Mouse (Mus musculus) neural tube, embryonic 11.5 days (tissue): Measurements from ENCODE around the gene Srd5a2. TPM values are rescaled to one million over a fixed set of nuclear protein-coding genes. Genes with fewer than 3 reads are reported as not detected.

Experiments
- ATAC-seq: fragments of 200-750 bp; cut with Nextera tagmentation; 2 replicates; pipeline ENCODE4 v1.8.0; 2017; ENCODE audit warnings: moderate number of reproducible peaks, mild to moderate bottlenecking, moderate TSS enrichment, moderate library complexity; ENCODE audit not compliant: insufficient read depth, low FRiP score, low TSS enrichment
- DNase-seq: peaks from one replicate; pipeline ENCODE4 v3.0.0-alpha.2; 2015; ENCODE audit warnings: low spot score
- H3K27ac ChIP-seq: fragments of 300-500 bp; sonication (generic); 2 replicates; pipeline ENCODE4 v1.5.1; 2014; ENCODE audit warnings: low read depth, mild to moderate bottlenecking, low read length
- H3K27me3 ChIP-seq: fragments of 300-500 bp; sonication (generic); 2 replicates; pipeline ENCODE4 v1.6.1; 2014; ENCODE audit warnings: mild to moderate bottlenecking, low read length, mixed read lengths; ENCODE audit not compliant: control insufficient read depth, insufficient read depth
- H3K36me3 ChIP-seq: fragments of 300-500 bp; sonication (generic); 2 replicates; pipeline ENCODE4 v1.6.1; 2014; ENCODE audit warnings: mild to moderate bottlenecking, low read length, moderate library complexity, mixed read lengths; ENCODE audit not compliant: control insufficient read depth, insufficient read depth
- H3K4me1 ChIP-seq: fragments of 300-500 bp; sonication (generic); 2 replicates; pipeline ENCODE4 v1.6.1; 2014; ENCODE audit warnings: low read length, mixed read lengths; ENCODE audit not compliant: control insufficient read depth, insufficient read depth
- H3K4me2 ChIP-seq: fragments of 300-500 bp; sonication (generic); 2 replicates; pipeline ENCODE4 v1.6.1; 2014; ENCODE audit warnings: low read depth, mild to moderate bottlenecking, moderate library complexity
- H3K4me3 ChIP-seq: fragments of 300-500 bp; sonication (generic); 2 replicates; pipeline ENCODE4 v1.5.1; 2014; ENCODE audit warnings: low read depth, low read length
- H3K9ac ChIP-seq: fragments of 300-500 bp; sonication (generic); 2 replicates; pipeline ENCODE4 v1.6.1; 2014; ENCODE audit warnings: mild to moderate bottlenecking, low read length
- H3K9me3 ChIP-seq: fragments of 300-500 bp; sonication (generic); 2 replicates; pipeline ENCODE4 v1.6.1; 2016; ENCODE audit warnings: low read length; ENCODE audit not compliant: control insufficient read depth
- WGBS: fragments of 180-500 bp; shearing (Covaris S2); extraction: QIAGEN DNeasy Blood & Tissue Kit; methylation state at CpG from one replicate; pipeline ENCODE4 v1.1.7; 2014; 5-methylcytosine and 5-hydroxymethylcytosine counted together
- polyA plus RNA-seq: library from polyadenylated mRNA; unstranded; fragments of >200 nt; fragmentation: Nextera tagmentation; extraction: Ambion mirVana; gene quantifications from 2 replicates; pipeline ENCODE4 v1.2.1, GENCODE M21; 2014

The Srd5a2 gene
- polyA plus RNA-seq, 1 experiment from 2014 or later, result 0.61 TPM

DNA sequence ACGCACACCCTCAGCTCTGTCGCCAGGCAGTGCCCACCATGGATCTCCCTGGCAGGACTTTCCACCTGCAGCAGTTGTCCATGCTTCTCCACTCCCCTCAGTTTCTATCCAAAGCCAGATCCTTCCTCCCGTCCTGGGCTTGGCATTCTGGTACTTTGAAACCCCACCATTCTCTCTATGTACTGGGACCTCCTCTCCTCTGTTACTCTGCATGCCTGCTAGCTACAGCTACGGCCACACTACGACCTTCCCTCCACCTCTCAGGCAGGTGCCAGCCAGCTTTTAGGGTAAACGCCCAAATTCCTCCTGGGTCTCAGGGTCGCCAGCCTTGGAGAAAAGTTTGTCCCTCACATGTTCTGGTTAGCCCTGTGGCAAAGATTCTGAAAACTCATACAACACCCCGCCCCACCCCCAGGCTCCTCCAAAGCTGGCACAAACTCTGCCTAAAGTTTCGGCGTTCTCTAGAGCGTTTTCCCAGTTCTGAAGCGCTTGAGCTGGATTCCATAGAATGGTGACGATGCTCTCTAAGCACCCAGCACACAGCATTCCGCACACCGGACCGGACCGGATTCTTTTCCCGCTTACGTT lies 607 bp upstream of the Srd5a2 start:
- ATAC-seq, result no peak
- 3% methylated on average over 19 of the region's 19 CpGs for WGBS
- Histone ChIP-seq H3K36me3 (no peaks in the 10 kb centered on the region), H3K4me3 (peak overlapping the region; percentile 20; the same call in 1 of the 2 replicates), H3K27ac (no peak overlapping the region), H3K27me3 (peaks cover 27% of the 10 kb centered on the region), H3K4me1 (no peaks in the 10 kb centered on the region), H3K9me3 (no peaks in the 10 kb centered on the region), H3K4me2 (no peak overlapping the region), H3K9ac (no peak overlapping the region)
- DNase-seq, result no peak

GRCm38 (mm10) chr17:74043754-74044153 lies 4.0 kb downstream of the Srd5a2 start:
- no peak for DNase-seq
- 73% methylated on average over 4 of the region's 4 CpGs for WGBS
- H3K4me2 ChIP-seq, result no peak overlapping the region
- H3K36me3 ChIP-seq, result no peaks in the 10 kb centered on the region
- H3K27ac ChIP-seq, result no peak overlapping the region
- no peaks in the 10 kb centered on the region for H3K9me3 ChIP-seq
- no peak overlapping the region for H3K9ac ChIP-seq
- no peak for ATAC-seq
- H3K4me1 ChIP-seq, result no peaks in the 10 kb centered on the region
- peaks cover 22% of the 10 kb centered on the region for H3K27me3 ChIP-seq
- no peak overlapping the region for H3K4me3 ChIP-seq

DNA sequence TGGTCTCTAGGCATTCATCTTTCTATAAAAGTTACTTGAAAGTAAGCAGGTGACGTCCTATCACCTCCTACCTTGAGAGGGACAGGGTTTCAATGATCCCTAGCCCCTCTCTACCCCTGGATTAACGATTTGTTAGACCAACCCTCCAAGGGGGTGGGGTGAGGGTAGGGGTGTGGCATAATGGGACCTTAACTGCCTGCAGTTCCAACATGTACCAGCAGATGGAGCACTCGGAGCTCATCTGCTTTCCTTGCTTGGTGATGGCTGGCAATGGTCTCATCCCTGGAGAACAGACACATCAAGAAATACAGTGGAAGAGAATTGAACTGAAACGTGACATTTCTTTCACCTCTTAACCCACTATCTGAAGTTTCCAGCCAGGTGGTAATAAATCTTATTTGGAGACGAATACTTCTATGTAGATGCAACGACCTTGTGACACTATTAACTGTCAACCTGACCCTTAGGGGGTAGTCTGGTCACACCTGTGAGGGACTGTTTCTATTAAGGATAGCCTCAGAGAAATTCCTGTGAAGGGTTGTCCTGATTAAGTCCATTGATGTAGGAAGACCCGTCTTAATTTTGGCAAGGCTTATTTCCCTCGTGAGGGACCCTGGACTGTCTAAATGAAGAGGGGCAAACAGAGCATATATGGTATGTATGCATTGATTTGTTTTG lies 27.1 kb downstream of the Srd5a2 start:
- no peaks in the 10 kb centered on the region for H3K36me3 ChIP-seq
- ATAC-seq (peak; percentile 80), DNase-seq (peak; percentile 86)
- H3K4me1 ChIP-seq, result no peaks in the 10 kb centered on the region
- H3K9ac ChIP-seq, result no peak overlapping the region
- H3K27me3 ChIP-seq, result no peaks in the 10 kb centered on the region
- H3K9me3 ChIP-seq, result no peaks in the 10 kb centered on the region
- no peak overlapping the region for H3K4me3 ChIP-seq
- H3K27ac ChIP-seq, result no peak overlapping the region
- H3K4me2 ChIP-seq, result no peak overlapping the region
- WGBS, result 40% methylated on average over 8 of the region's 8 CpGs

DNA sequence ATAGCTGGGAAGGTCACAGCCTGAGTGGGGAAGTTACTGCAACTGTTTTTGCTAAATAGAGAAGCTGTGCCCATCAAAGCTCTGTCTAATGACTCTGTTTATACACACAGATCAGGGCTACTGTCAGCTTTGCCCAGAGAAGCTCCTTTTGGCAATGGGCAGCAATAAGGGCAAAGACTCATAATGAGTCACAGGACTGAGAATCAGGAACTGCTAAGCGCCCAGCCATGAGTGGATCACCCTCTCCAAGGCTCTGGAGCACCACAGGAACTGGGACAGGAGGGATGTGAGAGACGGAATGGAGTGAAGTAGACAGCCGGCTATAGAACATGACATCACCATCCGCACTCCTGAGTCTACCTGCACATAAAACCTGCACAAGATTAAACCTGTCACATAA lies 29.4 kb downstream of the Srd5a2 start:
- WGBS, result 85% methylated on average over 4 of the region's 4 CpGs
- Histone ChIP-seq H3K9me3 (no peaks in the 10 kb centered on the region), H3K4me3 (no peak overlapping the region), H3K36me3 (no peaks in the 10 kb centered on the region), H3K4me1 (no peaks in the 10 kb centered on the region), H3K4me2 (no peak overlapping the region), H3K9ac (no peak overlapping the region), H3K27me3 (no peaks in the 10 kb centered on the region), H3K27ac (no peak overlapping the region)
- ATAC-seq (no peak), DNase-seq (no peak)

DNA sequence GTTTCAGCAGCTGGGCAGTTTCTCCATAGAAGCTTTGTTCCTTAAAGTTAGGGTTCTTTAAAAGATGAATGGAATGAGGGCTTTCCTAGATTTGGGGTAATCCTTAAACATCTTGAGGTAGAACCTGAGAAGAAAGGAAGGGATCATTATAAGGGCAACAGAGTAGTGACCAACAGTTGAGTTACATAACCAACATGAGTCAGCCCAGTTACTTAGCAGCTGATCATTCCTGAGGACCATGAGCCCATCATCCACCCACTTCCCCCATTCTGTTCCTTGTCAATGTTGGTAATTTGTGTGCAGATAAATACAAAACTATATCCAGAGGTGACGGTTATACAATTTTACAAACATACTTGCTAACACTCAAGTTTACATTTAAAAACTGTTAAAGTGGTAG lies 30.1 kb downstream of the Srd5a2 start:
- no peak for ATAC-seq
- no peak for DNase-seq
- WGBS, result 96% methylated on average over 1 of the region's 1 CpGs
- H3K9me3 ChIP-seq, result no peaks in the 10 kb centered on the region
- H3K36me3 ChIP-seq, result no peaks in the 10 kb centered on the region
- H3K9ac ChIP-seq, result no peak overlapping the region
- H3K4me2 ChIP-seq, result no peak overlapping the region
- no peak overlapping the region for H3K4me3 ChIP-seq
- no peaks in the 10 kb centered on the region for H3K4me1 ChIP-seq
- H3K27me3 ChIP-seq, result no peaks in the 10 kb centered on the region
- H3K27ac ChIP-seq, result no peak overlapping the region

DNA sequence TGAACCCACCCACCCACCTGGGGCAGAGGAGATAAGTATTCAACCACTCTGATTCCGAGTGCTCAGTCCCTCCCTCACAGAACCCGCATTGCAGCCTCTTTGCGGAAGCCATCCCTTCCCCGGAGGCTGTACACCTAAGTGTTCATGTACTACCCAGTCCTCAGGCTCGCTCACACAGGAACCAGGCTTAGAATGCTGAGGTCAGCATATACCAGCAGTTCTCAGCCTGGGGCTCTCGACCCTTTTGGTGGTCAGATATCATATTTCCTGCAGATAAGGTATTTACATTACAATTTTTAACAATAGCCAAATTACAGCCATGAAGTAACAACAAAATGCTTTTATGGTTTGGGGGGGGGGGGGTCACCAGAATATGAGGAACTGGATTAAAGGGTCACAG lies 32.6 kb downstream of the Srd5a2 start:
- H3K4me1 ChIP-seq, result no peaks in the 10 kb centered on the region
- ATAC-seq (no peak), DNase-seq (no peak)
- H3K4me2 ChIP-seq, result no peak overlapping the region
- H3K27me3 ChIP-seq, result no peaks in the 10 kb centered on the region
- H3K9me3 ChIP-seq, result no peaks in the 10 kb centered on the region
- no peak overlapping the region for H3K9ac ChIP-seq
- no peak overlapping the region for H3K27ac ChIP-seq
- 79% methylated on average over 6 of the region's 6 CpGs for WGBS
- no peaks in the 10 kb centered on the region for H3K36me3 ChIP-seq
- H3K4me3 ChIP-seq, result no peak overlapping the region

GRCm38 (mm10) chr17:74008680-74009079 lies 39.0 kb downstream of the Srd5a2 start:
- H3K4me2 ChIP-seq, result no peak overlapping the region
- H3K36me3 ChIP-seq, result no peaks in the 10 kb centered on the region
- 58% methylated on average over 4 of the region's 4 CpGs for WGBS
- no peak for DNase-seq
- H3K4me1 ChIP-seq, result no peaks in the 10 kb centered on the region
- H3K27ac ChIP-seq, result no peak overlapping the region
- no peaks in the 10 kb centered on the region for H3K27me3 ChIP-seq
- no peak overlapping the region for H3K4me3 ChIP-seq
- no peak for ATAC-seq
- no peak overlapping the region for H3K9ac ChIP-seq
- H3K9me3 ChIP-seq, result no peaks in the 10 kb centered on the region

DNA sequence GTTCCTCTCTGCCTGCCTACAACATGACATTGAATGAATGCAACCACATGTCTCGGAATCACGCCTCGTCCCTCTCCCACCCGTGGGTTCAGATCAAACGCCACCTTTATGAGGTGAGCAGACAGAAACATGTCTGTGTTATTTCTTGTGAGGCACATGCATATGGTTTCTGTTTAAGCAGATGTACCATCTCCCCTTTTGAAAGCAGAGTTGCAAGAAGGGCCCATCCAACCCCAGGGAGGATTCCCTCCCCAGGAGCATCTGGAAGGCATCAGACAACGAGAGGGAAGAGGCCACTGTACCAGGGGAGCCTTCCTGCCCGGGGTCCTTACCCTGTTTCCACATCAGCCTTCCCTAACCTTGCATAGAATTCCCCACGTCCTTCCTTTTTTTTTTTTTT lies 40.7 kb downstream of the Srd5a2 start:
- no peaks in the 10 kb centered on the region for H3K4me1 ChIP-seq
- ATAC-seq (no peak), DNase-seq (no peak)
- no peak overlapping the region for H3K4me3 ChIP-seq
- H3K36me3 ChIP-seq, result no peaks in the 10 kb centered on the region
- no peak overlapping the region for H3K9ac ChIP-seq
- H3K9me3 ChIP-seq, result no peaks in the 10 kb centered on the region
- no peak overlapping the region for H3K27ac ChIP-seq
- H3K27me3 ChIP-seq, result no peaks in the 10 kb centered on the region
- 52% methylated on average over 8 of the region's 8 CpGs for whole genome bisulfite sequencing
- no peak overlapping the region for H3K4me2 ChIP-seq

DNA sequence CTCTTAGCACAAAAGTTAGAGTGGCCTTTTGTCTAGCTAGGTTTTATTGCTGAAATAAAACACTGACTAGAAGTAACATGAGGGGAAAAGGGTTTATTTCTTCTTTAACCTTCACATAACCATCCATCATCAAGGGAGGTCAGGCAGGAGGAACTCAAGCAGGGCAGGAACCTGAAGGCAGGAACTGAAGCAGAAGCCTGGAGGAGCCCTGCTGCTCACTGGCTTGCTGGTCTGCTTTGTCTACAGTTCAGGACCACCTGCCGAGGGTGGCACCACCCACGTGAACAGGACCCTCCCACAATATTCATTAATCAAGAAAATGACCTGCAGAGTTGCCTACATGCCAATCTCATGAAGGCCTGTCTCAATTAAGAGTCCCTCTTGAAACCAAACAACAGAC lies 45.3 kb downstream of the Srd5a2 start:
- no peaks in the 10 kb centered on the region for H3K36me3 ChIP-seq
- no peak overlapping the region for H3K4me2 ChIP-seq
- no peaks in the 10 kb centered on the region for H3K9me3 ChIP-seq
- H3K4me3 ChIP-seq, result no peak overlapping the region
- no peak overlapping the region for H3K9ac ChIP-seq
- H3K27ac ChIP-seq, result no peak overlapping the region
- H3K27me3 ChIP-seq, result no peaks in the 10 kb centered on the region
- no peaks in the 10 kb centered on the region for H3K4me1 ChIP-seq
- 67% methylated on average over 2 of the region's 2 CpGs for WGBS
- DNase-seq (no peak), ATAC-seq (no peak)
